Mouse (Mus musculus): ENCODE measurements around the gene Trim14. TPM values are rescaled to one million over a fixed set of nuclear protein-coding genes. Genes with fewer than 3 reads are reported as not detected.

The Trim14 gene
- polyA plus RNA-seq, 1 experiment = 1.00 TPM

DNA sequence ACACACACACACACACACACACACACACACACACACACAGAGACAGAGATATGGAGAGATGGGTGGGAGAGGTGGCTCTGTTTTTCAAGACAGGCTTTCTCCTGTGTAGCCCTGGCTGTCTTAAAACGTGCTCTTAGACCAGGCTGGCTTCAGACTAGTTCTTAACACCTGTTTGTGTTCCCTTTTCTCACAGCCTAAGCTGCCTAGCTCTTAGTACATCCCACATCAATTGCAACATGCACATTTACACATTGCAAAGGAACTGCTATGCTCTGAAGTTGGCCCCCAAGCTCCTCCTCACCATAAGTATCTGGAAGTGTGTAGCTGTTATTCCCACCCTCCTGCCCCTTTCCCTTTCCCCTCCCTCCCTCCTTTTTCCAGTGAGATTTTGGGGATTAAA lies 88.5 kb downstream of the Trim14 start:
- DNase-seq (ENCODE audit: extremely low spot score in 1 of 2, low spot score in 1 of 2) = no peak

DNA sequence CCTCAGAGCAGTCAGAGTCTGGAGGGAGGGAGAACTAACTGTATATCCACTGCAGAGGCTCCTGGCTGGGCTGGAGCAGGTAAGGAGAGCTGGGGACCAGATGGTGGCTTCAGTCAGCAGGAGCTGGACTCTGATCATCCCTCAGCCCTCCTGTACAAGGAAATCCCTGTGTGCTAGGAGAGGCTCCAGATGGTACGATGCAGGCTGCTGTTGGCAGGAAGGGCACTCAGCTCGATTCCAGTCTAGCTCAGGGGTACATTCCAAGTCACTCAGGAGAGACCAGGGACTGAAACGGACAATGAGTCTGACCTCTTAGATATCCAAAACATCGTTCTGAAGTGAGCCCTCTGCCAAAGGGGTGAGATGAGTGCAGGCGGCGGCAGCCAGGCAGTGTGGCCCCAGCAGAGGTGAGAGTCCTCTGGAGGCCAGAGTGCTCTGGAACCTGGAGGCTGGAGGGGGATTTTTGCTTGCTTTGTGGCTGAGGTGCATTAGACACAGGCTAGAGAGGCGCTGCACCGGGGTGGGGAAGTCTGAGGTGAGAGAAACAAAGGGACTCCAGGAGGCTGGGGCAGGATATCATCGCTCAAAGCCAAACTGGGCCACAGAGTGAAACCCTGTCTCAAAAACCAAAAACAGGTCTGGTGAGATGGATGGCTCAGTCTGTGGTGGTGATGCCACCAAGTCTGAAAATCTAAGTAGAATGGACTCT lies 90.5 kb downstream of the Trim14 start:
- no peak for DNase-seq (ENCODE audit: extremely low spot score in 1 of 2, low spot score in 1 of 2)

Other genes starting within 250 kb of the Trim14 start
- gene Foxe1, start 192.5 kb downstream of the Trim14 start, polyA plus RNA-seq (2012; rRNA removed) = not detected in 2 replicates
- gene Trmo, start 146.7 kb downstream of the Trim14 start, polyA plus RNA-seq (2012; rRNA removed) = 5.3 and 6.6 TPM in 2 replicates
- gene Hemgn, start 122.6 kb downstream of the Trim14 start, polyA plus RNA-seq (2012; rRNA removed) = 0.06 and 0.12 TPM in 2 replicates
- gene Anp32b, start 85.2 kb downstream of the Trim14 start, polyA plus RNA-seq (2012; rRNA removed) = 57.1 and 58.3 TPM in 2 replicates
- 19.1 and 20.6 TPM in 2 replicates for gene Nans, start 46.9 kb downstream of the Trim14 start, polyA plus RNA-seq (2012; rRNA removed)
- 13.3 and 15.2 TPM in 2 replicates for gene Coro2a, start 66.1 kb upstream of the Trim14 start, polyA plus RNA-seq (2012; rRNA removed)
- gene Tbc1d2, start 114.1 kb upstream of the Trim14 start, polyA plus RNA-seq (2012; rRNA removed) = 3.0 and 4.2 TPM in 2 replicates